Mouse (Mus musculus) heart, embryonic 11.5 days (tissue): ENCODE data around the gene Foxn2. TPM values are rescaled to one million over a fixed set of nuclear protein-coding genes. Genes with fewer than 3 reads are reported as not detected.
"Not testable (repeated sequence)": the region's sequence is repeated elsewhere in the genome, so short reads cannot be mapped to it uniquely, and the experiment has no call there.

Experiments
- ATAC-seq: fragments of 200-750 bp; cut with Nextera tagmentation; replicated peaks from 2 replicates; pipeline ENCODE4 v1.8.0; 2017; ENCODE audit warnings: moderate library complexity; ENCODE audit not compliant: insufficient number of reproducible peaks, low FRiP score, low TSS enrichment
- H3K27ac ChIP-seq: fragments of 300-500 bp; sonication (generic); 2 replicates; pipeline ENCODE4 v1.5.1; 2014; ENCODE audit warnings: mild to moderate bottlenecking, low read depth, low read length
- H3K27me3 ChIP-seq: fragments of 300-500 bp; sonication (generic); 2 replicates; pipeline ENCODE4 v1.6.1; 2014; ENCODE audit warnings: mild to moderate bottlenecking, low read length, mixed read lengths; ENCODE audit not compliant: control insufficient read depth, insufficient read depth
- H3K36me3 ChIP-seq: fragments of 300-500 bp; sonication (generic); 2 replicates; pipeline ENCODE4 v1.6.1; 2014; ENCODE audit warnings: mild to moderate bottlenecking, low read length, moderate library complexity, mixed read lengths; ENCODE audit not compliant: control insufficient read depth, insufficient read depth
- H3K4me1 ChIP-seq: fragments of 300-500 bp; sonication (generic); 2 replicates; pipeline ENCODE4 v1.6.1; 2014; ENCODE audit warnings: low read length; ENCODE audit not compliant: control insufficient read depth, insufficient read depth
- H3K4me2 ChIP-seq: fragments of 300-500 bp; sonication (generic); 2 replicates; pipeline ENCODE4 v1.6.1; 2014; ENCODE audit warnings: mild to moderate bottlenecking, moderate library complexity
- H3K4me3 ChIP-seq: fragments of 300-500 bp; sonication (generic); 2 replicates; pipeline ENCODE4 v1.5.1; 2014; ENCODE audit warnings: low read depth, low read length
- H3K9ac ChIP-seq: fragments of 300-500 bp; sonication (generic); 2 replicates; pipeline ENCODE4 v1.6.1; 2014; ENCODE audit warnings: mild to moderate bottlenecking, low read depth, low read length, moderate library complexity
- H3K9me3 ChIP-seq: fragments of 300-500 bp; sonication (generic); replicated peaks from 2 replicates; pipeline ENCODE4 v1.6.1; 2016; ENCODE audit warnings: low read length; ENCODE audit not compliant: control insufficient read depth
- WGBS: fragments of 180-500 bp; shearing (Covaris S2); extraction: QIAGEN DNeasy Blood & Tissue Kit; methylation state at CpG from one replicate; pipeline ENCODE4 v1.1.7; 2014; ENCODE audit not compliant: insufficient replicate concordance; 5-methylcytosine and 5-hydroxymethylcytosine counted together
- polyA plus RNA-seq: library from polyadenylated mRNA; unstranded; fragments of >200 nt; fragmentation: Nextera tagmentation; extraction: Ambion mirVana; gene quantifications from 2 replicates; pipeline ENCODE4 v1.2.1, GENCODE M21; 2014

Gene Foxn2
- polyA plus RNA-seq, 1 experiment from 2014 or later, result 8.0 TPM

GRCm38 (mm10) chr17:88458079-88458478 lies 17.6 kb downstream of the Foxn2 start:
- no peak overlapping the region for H3K4me2 ChIP-seq
- H3K27ac ChIP-seq, result no peak overlapping the region
- WGBS, result 89% methylated on average over 3 of the region's 3 CpGs
- H3K9ac ChIP-seq, result no peak overlapping the region
- H3K9me3 ChIP-seq, result no peaks in the 10 kb centered on the region
- no peaks in the 10 kb centered on the region for H3K36me3 ChIP-seq
- no peak for ATAC-seq
- H3K4me3 ChIP-seq, result no peak overlapping the region
- H3K4me1 ChIP-seq, result no peaks in the 10 kb centered on the region; the same call in 1 of the 2 replicates
- H3K27me3 ChIP-seq, result no peaks in the 10 kb centered on the region

DNA sequence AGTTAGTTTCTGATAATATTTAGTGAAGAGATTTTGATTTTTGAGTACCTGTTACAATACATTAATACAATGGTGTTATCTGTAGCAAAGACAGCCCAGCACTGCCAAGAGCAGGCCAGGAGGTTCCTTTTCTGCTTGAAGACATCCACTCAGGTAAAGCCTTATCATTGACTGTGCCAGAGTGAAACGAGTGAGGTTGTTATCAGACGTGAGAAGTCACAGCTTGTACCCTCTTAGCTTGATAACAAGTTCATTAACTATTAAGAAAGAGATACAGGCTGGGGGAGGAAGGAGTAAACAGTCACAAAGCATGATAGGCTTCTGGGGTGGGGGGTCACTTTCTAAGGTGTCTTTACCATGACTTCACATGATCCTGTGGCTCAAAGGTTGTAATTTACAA lies 19.0 kb downstream of the Foxn2 start:
- H3K9ac ChIP-seq, result no peak overlapping the region

DNA sequence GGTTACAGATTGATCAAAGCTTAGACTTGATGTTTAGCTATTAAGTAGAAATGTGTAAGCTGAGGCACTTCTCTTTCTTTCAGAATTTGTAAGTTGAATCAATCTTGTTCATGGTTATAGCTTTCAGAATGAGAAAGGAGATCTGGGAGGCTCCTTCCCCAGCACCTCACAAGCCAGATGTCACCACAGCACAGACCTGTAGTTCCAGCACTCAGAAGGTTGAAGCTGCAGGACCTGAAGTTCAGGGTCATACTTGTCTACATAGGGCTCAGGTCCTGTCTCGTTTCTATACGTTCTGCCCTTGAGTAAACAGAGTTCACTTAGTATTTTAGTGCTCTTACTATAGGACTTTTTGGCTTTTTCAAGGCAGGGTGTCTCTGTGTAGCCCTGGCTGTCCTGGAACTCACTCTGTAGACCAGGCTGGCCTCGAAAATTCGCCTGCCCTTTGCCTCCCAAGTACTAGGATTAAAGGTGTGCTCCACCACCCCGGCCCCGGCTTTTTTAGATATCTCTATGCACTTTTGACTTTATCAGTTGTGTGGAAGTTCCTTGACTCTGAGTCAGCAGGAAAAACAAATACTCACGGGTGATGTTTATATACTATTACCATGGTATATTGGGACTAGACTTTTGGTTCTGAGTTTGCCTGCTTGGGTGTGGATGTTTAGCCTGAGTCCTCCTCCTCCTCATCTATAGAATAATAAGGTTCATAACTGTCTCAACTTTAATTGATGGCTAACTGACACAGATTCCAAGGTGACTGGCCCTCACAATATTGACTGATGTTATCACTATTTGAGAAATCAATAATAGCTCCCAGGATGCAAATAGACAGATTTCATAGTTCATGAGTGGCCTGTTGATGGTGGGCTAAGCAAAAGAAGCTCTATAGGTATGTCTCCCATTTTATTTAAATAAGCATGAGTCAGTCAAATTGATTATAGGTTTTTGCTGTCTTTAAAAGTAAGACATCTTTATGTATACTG lies 19.7 kb downstream of the Foxn2 start:
- ATAC-seq, result no peak
- 57% methylated on average over 7 of the region's 7 CpGs for WGBS
- H3K4me1 ChIP-seq, result no peaks in the 10 kb centered on the region; the same call in 1 of the 2 replicates
- H3K27me3 ChIP-seq, result no peaks in the 10 kb centered on the region
- no peaks in the 10 kb centered on the region for H3K9me3 ChIP-seq
- 0 out of 2 replicates have a peak, but pooled peaks cover 3% of the 10 kb centered on the region for H3K36me3 ChIP-seq
- H3K4me2 ChIP-seq, result no peak overlapping the region
- H3K27ac ChIP-seq, result no peak overlapping the region
- H3K9ac ChIP-seq, result no peak overlapping the region
- H3K4me3 ChIP-seq, result no peak overlapping the region

More for the DNA sequence above, 19.0 kb downstream of the Foxn2 start:
- Histone ChIP-seq H3K4me2 (no peak overlapping the region), H3K36me3 (0 out of 2 replicates have a peak, but pooled peaks cover 3% of the 10 kb centered on the region), H3K4me1 (no peaks in the 10 kb centered on the region; the same call in 1 of the 2 replicates), H3K27ac (no peak overlapping the region), H3K9me3 (no peaks in the 10 kb centered on the region), H3K27me3 (no peaks in the 10 kb centered on the region), H3K4me3 (no peak overlapping the region)
- ATAC-seq, result no peak
- WGBS, result 10% methylated on average over 2 of the region's 2 CpGs

DNA sequence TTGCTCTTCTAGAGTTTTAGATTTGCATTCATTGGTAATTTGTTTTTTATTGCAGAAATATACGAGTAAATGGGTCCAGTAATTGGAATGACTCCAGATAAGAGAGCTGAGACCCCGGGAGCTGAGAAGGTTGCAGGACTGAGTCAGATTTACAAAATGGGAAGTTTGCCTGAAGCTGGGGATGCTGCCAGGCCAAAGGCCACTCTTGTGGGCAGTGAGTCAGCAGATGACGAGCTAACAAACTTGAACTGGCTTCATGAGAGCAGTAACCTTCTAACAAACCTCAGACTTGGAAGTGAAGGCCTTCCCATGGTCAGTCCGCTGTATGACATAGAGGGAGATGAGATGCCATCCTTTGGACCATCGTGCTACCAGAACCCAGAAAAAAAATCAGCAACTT lies 22.1 kb downstream of the Foxn2 start:
- Histone ChIP-seq H3K9ac (no peak overlapping the region), H3K27ac (no peak overlapping the region), H3K9me3 (no peaks in the 10 kb centered on the region), H3K4me3 (no peak overlapping the region), H3K27me3 (no peaks in the 10 kb centered on the region), H3K36me3 (0 out of 2 replicates have a peak, but pooled peaks cover 3% of the 10 kb centered on the region), H3K4me1 (peaks cover 10% of the 10 kb centered on the region), H3K4me2 (no peak overlapping the region)
- ATAC-seq, result no peak
- 87% methylated on average over 5 of the region's 5 CpGs for WGBS

DNA sequence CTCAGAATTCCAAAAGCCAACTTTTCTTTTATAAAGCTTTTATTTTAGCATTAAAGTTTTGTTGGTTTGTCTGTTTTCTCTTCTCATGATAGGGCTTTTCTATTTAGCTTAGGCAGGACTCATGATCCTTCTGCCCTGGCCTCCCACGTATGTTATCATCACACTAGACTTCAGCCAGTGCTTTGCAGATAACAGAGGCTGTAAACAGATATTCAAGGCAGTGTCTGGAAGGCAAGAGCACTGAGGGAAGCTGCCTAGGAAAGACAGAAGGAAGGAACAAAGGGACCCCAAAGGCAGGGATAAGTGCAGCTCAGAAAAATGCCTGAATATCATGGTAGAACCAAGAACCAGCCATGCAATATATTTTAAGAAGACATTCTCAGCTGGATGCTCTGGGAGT lies 26.1 kb downstream of the Foxn2 start:
- Histone ChIP-seq H3K36me3 (peaks cover 7% of the 10 kb centered on the region), H3K4me3 (no peak overlapping the region), H3K4me2 (no peak overlapping the region), H3K9ac (no peak overlapping the region), H3K27ac (no peak overlapping the region), H3K9me3 (no peaks in the 10 kb centered on the region), H3K4me1 (peaks cover 10% of the 10 kb centered on the region), H3K27me3 (no peaks in the 10 kb centered on the region)
- ATAC-seq, result no peak
- WGBS, result 6% methylated on average over 1 of the region's 1 CpGs

- Histone ChIP-seq H3K36me3 (peaks cover 7% of the 10 kb centered on the region), H3K27me3 (no peaks in the 10 kb centered on the region), H3K9me3 (no peaks in the 10 kb centered on the region), H3K27ac (no peak overlapping the region), H3K4me3 (no peak overlapping the region), H3K4me2 (no peak overlapping the region), H3K9ac (no peak overlapping the region), H3K4me1 (peaks cover 10% of the 10 kb centered on the region)
- no peak for ATAC-seq
- WGBS, result 91% methylated on average over 6 of the region's 6 CpGs
Observed at GRCm38 (mm10) chr17:88467696-88468095, 27.2 kb downstream of the Foxn2 start.

DNA sequence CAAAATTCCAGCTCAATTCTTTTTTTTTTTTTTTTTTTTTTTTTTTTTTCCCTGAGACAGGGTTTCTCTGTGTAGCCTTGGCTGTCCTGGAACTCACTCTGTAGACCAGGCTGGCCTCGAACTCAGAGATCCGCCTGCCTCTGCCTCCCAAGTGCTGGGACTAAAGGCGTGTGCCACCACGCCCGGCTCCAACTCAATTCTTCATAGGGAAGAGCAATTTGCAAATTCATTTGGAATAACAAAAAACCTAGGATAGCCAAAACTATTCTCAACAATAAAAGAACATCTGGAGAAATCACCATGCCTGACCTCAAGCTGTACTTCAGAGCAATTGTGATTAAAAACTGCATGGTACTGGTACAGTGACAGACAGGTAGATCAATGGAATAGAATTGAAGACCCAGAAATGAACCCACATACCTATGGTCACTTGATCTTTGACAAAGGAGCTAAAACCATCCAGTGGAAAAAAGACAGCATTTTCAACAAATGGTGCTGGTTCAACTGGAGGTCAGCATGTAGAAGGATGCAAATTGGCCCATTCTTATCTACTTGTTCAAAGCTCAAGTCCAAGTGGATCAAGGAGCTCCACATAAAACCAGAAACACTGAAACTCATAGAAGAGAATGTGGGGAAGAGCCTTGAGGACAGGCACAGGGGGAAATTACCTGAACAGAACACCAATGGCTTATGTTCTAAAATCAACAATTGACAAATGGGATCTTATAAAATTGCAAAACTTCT lies 28.3 kb downstream of the Foxn2 start:
- not testable (repeated sequence) for H3K4me3 ChIP-seq, H3K27me3 ChIP-seq, H3K9ac ChIP-seq, H3K36me3 ChIP-seq, ATAC-seq, H3K4me2 ChIP-seq, H3K27ac ChIP-seq, H3K9me3 ChIP-seq
- H3K4me1 ChIP-seq, result peaks cover 10% of the 10 kb centered on the region
- 86% methylated on average over 5 of the region's 5 CpGs for WGBS

- no peak for ATAC-seq
- no peaks in the 10 kb centered on the region for H3K4me1 ChIP-seq
- H3K4me2 ChIP-seq, result no peak overlapping the region
- 74% methylated on average over 2 of the region's 2 CpGs for WGBS
- no peaks in the 10 kb centered on the region for H3K9me3 ChIP-seq
- no peak overlapping the region for H3K4me3 ChIP-seq
- no peak overlapping the region for H3K27ac ChIP-seq
- no peak overlapping the region for H3K9ac ChIP-seq
- no peaks in the 10 kb centered on the region for H3K27me3 ChIP-seq
- peaks cover 2% of the 10 kb centered on the region for H3K36me3 ChIP-seq
Observed at GRCm38 (mm10) chr17:88473766-88474165, 33.3 kb downstream of the Foxn2 start.
